Mouse (Mus musculus) thymus, postnatal 0 days (tissue): ENCODE results near the gene Rexo2. TPM values are rescaled to one million over a fixed set of nuclear protein-coding genes. Genes with fewer than 3 reads are reported as not detected.
"Not testable (repeated sequence)": the region's sequence is repeated elsewhere in the genome, so short reads cannot be mapped to it uniquely, and the experiment has no call there.

Source experiments
- DNase-seq: peaks from one replicate; pipeline ENCODE4 v3.0.0-alpha.2; 2015; ENCODE audit warnings: low spot score
- polyA plus RNA-seq: library from polyadenylated mRNA; unstranded; fragments of >200 nt; fragmentation: Nextera tagmentation; extraction: Ambion mirVana; gene quantifications from 2 replicates; pipeline ENCODE4 v1.2.1, GENCODE M21; 2015

Gene Rexo2
- 130 and 153 TPM in 2 replicates for polyA plus RNA-seq

DNA sequence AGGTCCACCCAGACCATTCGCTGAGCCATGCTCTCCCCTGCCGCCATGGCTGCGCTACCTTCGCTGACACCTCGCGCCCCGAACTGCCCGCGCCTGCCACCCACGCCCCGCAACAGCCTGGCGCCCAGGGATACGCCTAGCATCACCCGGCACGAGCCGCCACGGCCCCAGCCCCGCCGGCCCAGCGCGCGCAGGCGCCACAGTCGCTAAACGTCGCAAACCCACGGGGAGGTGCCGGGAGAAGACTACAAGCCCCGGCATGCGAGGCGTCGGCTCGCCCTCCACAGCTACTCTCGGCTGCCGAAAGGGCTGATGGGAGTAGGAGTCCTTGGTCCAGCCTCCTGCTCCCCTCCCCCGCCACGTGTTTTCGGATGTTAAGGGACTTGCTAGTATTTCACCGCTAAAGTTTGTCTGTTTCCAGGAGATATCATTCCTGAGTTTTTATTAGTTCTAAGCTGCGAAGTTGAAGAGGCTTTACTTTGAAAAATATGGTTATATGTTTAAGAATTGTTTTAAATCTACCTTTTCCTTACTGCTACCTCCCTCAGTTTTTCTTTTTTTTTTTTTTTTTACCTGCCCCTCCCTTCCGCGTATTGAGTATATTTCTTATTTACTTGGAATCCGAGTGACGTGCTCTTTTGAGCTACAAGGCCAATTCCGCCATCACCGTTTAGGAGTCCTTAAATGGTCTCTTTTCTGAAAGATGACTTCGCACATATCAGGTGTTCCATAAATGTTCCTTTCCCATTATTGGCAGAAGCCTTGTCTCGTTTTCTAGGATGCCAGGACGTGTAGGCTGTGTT lies at the start of gene Rexo2:
TSS of gene Rexo2 (minus strand) at position 213 of the 803 bp plus-strand sequence.
- peak; percentile 95 for DNase-seq

- no peak for DNase-seq
These were observed 46.1 kb upstream of the Rexo2 start for GRCm38 (mm10) chr9:48526520-48526919.

- peak; percentile 53 for DNase-seq
These were observed 45.1 kb upstream of the Rexo2 start for GRCm38 (mm10) chr9:48525566-48525965.

DNA sequence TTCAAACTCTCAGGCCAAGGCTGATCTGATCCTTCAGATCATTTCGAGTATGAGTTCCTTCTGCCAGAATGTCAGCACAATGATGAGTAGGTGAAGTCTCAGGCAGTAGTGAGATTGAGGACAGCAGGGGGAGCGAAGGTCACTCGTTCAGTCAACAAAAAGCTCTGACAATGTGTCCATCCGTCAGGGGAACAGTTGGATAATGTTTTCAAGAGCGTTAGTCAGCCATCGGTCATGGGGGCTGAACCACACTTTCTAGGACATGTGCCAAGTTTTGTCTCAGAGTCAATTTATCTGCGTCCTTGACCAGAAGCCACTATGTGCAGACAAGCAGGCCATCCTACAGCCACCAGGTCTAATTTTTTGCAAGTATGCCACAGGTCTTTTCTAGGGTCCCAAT lies 40.0 kb upstream of the Rexo2 start:
- DNase-seq = not testable (repeated sequence)

DNA sequence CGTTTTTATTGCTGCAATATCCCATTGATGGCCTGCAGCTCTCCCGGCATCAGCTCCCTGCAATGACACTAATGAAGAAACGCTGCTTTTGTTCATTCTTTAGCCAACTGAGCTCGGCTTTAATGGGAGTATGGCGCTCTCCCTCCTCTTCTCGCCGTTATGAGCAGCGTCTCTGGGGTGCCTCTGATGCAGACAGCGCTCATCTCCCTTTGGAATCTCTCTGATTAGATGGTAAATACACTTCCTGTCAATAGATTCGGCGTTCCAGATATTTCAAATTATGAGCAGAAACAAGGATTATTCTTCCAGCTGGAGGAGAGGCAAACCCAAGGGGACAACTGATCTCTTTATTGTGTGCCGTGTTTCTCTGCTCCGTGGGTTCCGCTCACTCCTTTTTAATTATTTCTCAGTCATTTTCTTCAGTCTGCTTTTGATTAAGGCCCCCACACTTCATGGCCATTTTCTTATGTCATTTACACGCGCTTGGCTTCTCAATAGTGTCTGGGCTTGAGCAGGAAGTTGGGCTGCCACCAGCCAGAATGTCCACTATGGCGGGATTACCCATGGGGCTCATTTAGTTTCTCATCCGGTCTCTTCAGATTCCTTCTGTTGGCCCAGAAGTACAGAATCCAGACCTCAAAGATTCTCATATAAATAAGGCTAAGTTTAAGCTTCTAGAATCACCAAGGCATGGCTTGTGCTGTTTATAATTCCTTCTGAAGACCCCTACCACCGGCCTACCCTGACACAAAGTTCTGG lies 37.1 kb upstream of the Rexo2 start:
- DNase-seq = no peak

GRCm38 (mm10) chr9:48516615-48517371 lies 36.4 kb upstream of the Rexo2 start:
- no peak for DNase-seq

GRCm38 (mm10) chr9:48515332-48515731 lies 34.9 kb upstream of the Rexo2 start:
- no peak for DNase-seq

DNA sequence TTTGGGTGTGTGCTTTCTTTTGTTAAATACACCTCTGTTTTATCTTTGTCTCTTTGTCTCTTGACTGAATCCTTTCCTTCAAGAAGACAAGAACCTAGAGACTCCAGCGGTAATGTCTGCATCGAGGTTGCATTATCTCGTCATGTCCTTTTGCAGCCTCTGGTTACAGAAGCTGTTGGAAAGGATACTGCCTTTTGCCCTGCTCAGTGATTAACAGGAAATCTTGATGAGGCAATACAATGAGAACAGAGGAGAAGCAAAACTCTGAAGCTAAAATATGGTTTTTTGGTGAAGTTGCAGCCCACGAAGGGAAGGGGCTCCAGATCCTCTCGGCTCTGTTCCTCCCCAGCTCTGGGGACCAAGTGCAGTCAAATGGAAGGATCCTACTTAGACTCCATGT lies 29.7 kb upstream of the Rexo2 start:
- DNase-seq = no peak

- no peak for DNase-seq
These were observed 24.4 kb upstream of the Rexo2 start for GRCm38 (mm10) chr9:48504741-48505365.

DNA sequence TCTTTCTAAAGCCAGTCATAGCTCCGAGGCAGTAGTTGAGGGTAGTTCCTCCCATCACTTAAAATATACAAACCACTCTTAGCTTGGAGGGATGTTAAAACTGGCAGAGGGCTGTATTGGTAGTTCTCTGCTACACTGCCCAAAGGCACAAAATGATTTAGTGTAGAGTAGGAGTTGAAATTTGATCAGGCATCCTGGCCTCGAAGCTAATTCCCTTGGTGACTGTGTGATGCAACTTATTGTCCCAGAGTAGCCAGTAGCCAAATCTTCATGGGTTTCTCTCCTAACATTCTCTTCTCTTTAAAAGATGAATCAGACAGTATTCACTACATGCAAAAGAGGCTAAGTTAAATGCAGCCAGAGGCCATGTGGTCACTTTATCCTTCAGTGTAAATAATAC lies 22.6 kb upstream of the Rexo2 start:
- DNase-seq = no peak

- DNase-seq = no peak
These were observed 20.8 kb upstream of the Rexo2 start for GRCm38 (mm10) chr9:48501192-48501591.

DNA sequence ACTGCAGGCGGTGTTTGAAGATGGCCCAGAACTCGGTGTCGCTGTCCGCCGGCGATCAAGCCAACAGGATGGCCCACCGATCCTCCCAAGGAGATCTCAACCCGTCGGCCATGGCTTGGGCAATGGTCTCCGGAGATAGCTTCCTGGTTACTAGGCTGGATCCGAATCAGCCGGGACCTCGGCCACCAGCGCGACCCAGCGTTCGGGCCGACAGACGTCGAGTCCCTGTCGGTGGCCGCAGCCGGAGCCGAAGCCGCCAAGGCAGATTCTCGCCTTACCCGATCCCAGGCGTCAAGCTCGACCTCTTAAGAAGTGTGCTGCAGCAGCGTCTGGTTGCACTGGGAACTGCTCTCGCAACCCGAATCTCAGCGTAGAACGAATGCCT lies 15.1 kb upstream of the Rexo2 start:
- DNase-seq = peak; percentile 64

- DNase-seq = peak; percentile 97
These were observed 14.6 kb upstream of the Rexo2 start, which contains the start of the genes Rbm7 and Gm5617 for GRCm38 (mm10) chr9:48494817-48495547. Rbm7 (minus strand) TSS chr9:48495299. Gm5617 (plus strand) TSS chr9:48495442.

GRCm38 (mm10) chr9:48481214-48482134 lies 1.1 kb upstream of the Rexo2 start:
- DNase-seq = no peak

DNA sequence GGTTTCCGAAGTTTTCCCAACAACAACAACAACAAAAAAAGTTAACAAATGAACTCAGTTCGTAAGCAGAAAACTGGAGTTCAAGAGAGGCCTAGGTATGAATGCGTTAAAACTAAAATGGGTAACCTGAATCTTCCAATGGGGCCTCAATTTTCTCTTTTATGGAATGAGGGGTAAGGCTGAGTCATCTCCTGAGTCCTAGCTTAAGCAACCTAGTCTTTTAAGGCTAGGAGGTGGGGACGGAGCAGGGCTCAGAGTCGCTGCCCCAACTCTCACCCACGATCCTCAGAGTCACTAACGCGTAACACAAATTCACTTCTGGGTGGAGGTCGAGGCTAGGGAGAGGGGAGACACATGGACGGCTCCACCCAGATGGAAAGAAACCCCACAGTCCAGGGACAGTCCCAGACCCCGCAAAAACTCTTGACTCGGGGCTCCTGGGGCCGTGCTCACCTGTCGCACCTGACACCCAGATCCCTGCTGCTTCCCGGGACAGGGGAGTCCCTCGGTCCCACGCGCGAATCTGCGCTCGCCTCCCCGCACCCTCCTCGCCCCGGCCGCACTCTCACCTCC lies 499 bp downstream of the Rexo2 start:
- DNase-seq = no peak

DNA sequence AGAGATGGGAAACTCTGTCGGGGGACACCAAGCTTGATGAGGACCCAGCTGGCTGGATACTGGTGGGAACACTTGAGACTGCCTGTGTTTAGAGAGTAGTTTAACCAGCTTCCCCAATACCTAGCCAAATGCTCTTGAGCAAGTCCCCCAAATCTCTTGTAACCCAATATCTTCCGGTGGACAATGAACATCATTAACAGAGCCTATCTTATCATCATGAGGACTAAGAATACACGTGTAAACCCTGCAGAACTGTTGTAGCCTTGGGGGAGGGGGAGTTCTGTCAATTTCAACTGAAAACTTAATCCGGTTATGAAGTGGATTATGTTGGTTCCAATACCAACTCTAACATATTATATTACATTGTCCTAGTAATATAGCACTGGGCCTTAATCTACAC lies 1.6 kb downstream of the Rexo2 start:
- DNase-seq = no peak

DNA sequence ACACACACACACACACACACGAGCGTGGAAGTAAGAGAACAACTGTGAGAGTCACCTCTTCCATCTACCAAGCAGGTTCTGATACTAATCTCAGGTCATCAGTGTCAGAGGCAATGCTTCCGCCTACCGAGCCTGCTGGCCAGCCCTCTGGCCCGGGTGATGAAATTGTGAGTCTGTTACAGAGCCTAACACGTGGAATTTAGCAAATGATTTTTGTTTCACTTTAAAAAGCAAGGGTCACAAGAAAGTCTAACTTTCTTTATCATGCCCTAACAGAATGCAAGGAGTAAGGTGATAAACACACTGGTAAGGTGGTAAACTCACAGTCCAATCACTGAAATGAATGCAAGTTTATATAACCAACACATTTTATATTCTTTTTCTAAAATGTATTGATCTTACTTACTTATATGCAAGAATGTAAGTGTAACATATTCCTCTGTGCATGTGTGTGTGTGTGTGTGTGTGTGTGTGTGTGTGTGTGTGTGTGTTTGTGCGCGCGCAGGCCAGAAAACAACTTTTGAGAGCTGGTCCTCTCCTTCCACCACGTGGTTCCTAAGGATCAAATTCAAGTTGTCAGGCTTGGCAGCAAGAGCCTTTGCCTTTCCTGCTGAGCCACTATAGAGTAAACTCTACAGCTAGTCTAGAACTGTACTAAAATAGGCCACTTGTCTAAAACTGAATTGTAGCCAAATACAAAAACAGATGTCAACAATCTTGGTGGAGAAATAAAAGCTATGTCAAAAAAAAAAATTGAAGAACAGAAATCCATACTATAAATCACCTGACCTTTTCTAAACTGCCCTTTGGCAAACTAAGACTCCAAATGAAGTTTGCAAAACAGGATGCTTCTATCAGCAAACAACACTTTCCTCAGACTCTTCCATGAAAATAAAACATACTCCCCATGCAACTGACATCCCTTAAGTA lies 3.9 kb downstream of the Rexo2 start:
- DNase-seq = no peak

DNA sequence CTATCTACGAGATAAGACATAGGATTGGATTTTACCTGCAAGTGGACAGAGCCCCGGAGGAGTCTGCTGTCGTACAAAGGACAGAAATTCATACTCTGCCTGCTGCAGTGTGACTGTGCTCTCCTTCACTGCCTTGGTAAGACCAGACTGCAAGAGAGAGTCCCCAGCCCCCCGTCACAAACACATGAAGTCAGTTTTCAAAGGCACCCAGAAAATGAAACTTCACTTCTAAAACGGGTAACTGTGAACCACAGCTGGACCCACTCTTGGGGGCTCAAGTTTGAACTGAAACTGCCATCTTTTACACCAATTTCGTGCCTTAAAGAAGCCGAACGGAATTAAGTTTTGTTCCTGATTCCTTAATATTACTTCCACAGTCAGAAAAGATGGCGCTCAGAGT lies 6.1 kb downstream of the Rexo2 start:
- no peak for DNase-seq
